16 mouse cellular contexts compared by ENCODE assay signal in the genomic region with DNA sequence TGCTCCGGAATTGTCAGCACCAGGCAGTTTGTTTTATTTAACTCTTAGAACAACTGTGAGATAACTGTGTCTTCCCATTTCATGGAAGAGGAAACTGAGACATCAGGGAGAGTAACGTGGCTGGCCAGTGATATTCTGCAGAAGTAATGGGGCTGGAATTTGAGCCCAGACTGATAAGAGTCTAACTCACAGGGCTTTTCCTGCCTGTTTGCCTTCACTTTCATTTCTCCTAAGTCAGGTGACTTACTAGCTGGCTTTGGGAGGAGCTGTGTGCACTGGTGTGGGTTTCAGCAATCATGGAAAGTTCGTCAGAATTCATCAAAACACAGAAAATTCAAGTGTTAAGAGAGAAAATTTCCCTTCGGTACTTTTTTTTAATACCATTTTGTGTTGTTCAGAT. TPM values are rescaled to one million over a fixed set of nuclear protein-coding genes. Genes with fewer than 3 reads are reported as not detected.
A peak's percentile ranks its signal among the peaks of the same experiment; 100 is the strongest.
DNase-seq lines count a peak whose midpoint lies in the region; ATAC-seq lines count a peak whose summit lies in the region.
"Had no signal": no experiment of that assay in that cellular context is flagged by ENCODE, and none has a peak within 500 bp of the region (broad histone marks: within the 10 kb centered on the region; RNA-seq: fewer than 3 reads in every experiment).

No protein-coding gene starts in this region.

- H3K4me1 ChIP-seq in hindbrain, embryonic 10.5 days (replicated peaks): peaks cover 16% of the 10 kb centered on the region
- no peaks in the 10 kb centered on the region for H3K4me1 ChIP-seq in hindbrain, embryonic 11.5 days (replicated peaks; ENCODE audit: control insufficient read depth, insufficient read depth, low read length)
- H3K4me1 ChIP-seq: neural tube, embryonic 12.5 days had no signal

- WGBS in hindbrain, embryonic 10.5 days: 84% methylated on average over 4 of the region's 4 CpGs
- 85% methylated on average over 4 of the region's 4 CpGs for WGBS in hindbrain, embryonic 11.5 days
- 32% methylated on average over 4 of the region's 4 CpGs for WGBS in macrophage (ENCODE audit: missing documents)

- H3K4me2 ChIP-seq in hindbrain, embryonic 11.5 days (replicated peaks; ENCODE audit: low read depth, low read length): no peak overlapping the region

- H3K36me3 ChIP-seq in hindbrain, embryonic 10.5 days: 0 out of 2 replicates have a peak, but pooled peaks cover 6% of the 10 kb centered on the region
- no peaks in the 10 kb centered on the region for H3K36me3 ChIP-seq in hindbrain, embryonic 11.5 days (ENCODE audit: control insufficient read depth, insufficient read depth, low read length)
- H3K36me3 ChIP-seq in macrophage (ENCODE audit: inconsistent target): peaks cover 34% of the 10 kb centered on the region
- H3K36me3 ChIP-seq: neural tube, embryonic 12.5 days had no signal

- 0 out of 2 replicates have a peak overlapping the region, but pooled peaks have one; percentile 16 for H3K27ac ChIP-seq in hindbrain, embryonic 10.5 days
- H3K27ac ChIP-seq in hindbrain, embryonic 11.5 days (ENCODE audit: low read depth, low read length): no peak overlapping the region
- peak overlapping the region; percentile 80 for H3K27ac ChIP-seq in macrophage
- H3K27ac ChIP-seq: hindbrain, embryonic 14.5 days; neural tube, embryonic 12.5 days had no signal

- no peak for ATAC-seq in hindbrain, embryonic 11.5 days (ENCODE audit: low FRiP score)

- peaks cover 6% of the 10 kb centered on the region; the same call in 1 of the 2 replicates for H3K9me3 ChIP-seq in hindbrain, embryonic 10.5 days
- no peaks in the 10 kb centered on the region for H3K9me3 ChIP-seq in hindbrain, embryonic 11.5 days (ENCODE audit: control insufficient read depth, low read length)
- H3K9me3 ChIP-seq: neural tube, embryonic 12.5 days had no signal

- H3K9ac ChIP-seq in hindbrain, embryonic 11.5 days (ENCODE audit: low read depth, low read length): no peak overlapping the region
- H3K9ac ChIP-seq: neural tube, embryonic 12.5 days had no signal

- DNase-seq in hindbrain, embryonic 10.5 days (ENCODE audit: low spot score): no peak
- no peak for DNase-seq in hindbrain, embryonic 11.5 days (ENCODE audit: low spot score)
- peak; percentile 20 for DNase-seq in NIH3T3 (ENCODE audit: low read depth)
- peak; percentile 61 for DNase-seq in induced T-regulatory cell, adult 2 months (ENCODE audit: low read depth)
- DNase-seq in adrenal gland, postnatal 25 days: no peak
- DNase-seq in thymus, postnatal 25 days: no peak
- DNase-seq in gastrocnemius, postnatal 25 days: no peak
- DNase-seq: adrenal gland, postnatal 14 days; cerebellum, postnatal 14 days; kidney, postnatal 10 days; lung, postnatal 4 days; right cerebral cortex, postnatal 25 days had no signal

- H3K79me2 ChIP-seq in macrophage (ENCODE audit: inconsistent target): peaks cover 31% of the 10 kb centered on the region

- H3K27me3 ChIP-seq in hindbrain, embryonic 10.5 days (ENCODE audit: insufficient read depth, poor library complexity, severe bottlenecking): no peaks in the 10 kb centered on the region
- no peaks in the 10 kb centered on the region for H3K27me3 ChIP-seq in hindbrain, embryonic 11.5 days (ENCODE audit: control insufficient read depth, insufficient read depth, low read length)
- H3K27me3 ChIP-seq: neural tube, embryonic 12.5 days had no signal

- no peak overlapping the region for H3K4me3 ChIP-seq in hindbrain, embryonic 10.5 days
- H3K4me3 ChIP-seq in hindbrain, embryonic 11.5 days (ENCODE audit: low read depth, low read length): no peak overlapping the region
- peak overlapping the region; percentile 83 for H3K4me3 ChIP-seq in macrophage (ENCODE audit: inconsistent target)

RNA-seq across cellular contexts. Expression of gene Ube2l6, which starts 1.7 kb away (rescaled TPM):
- polyA plus RNA-seq in hindbrain, embryonic 10.5 days (2016; fragmentation: Nextera tagmentation; extraction: Ambion mirVana): 37.2 and 41.6 TPM in 2 replicates
- polyA plus RNA-seq in hindbrain, embryonic 11.5 days (2014; fragmentation: Nextera tagmentation; extraction: Ambion mirVana): 39.7 and 42.1 TPM in 2 replicates
- total RNA-seq in macrophage (2018; cell fraction: chromatin; rRNA removed): 10 to 100 TPM in 24 of 26 experiments, 1 to 10 TPM in 2; 3.9 to 92.3 (median 46.7) TPM
- total RNA-seq in macrophage (2018; cell fraction: cytosol; rRNA removed): 100 to 1,000 TPM in 22 of 26 experiments, 10 to 100 TPM in 4; 83.2 to 417 (median 233) TPM
- 100 to 1,000 TPM in 14 of 26 experiments, 10 to 100 TPM in 12; 33.9 to 328 (median 145) TPM for total RNA-seq in macrophage (2018; cell fraction: nucleus; rRNA removed)
- polyA plus RNA-seq in macrophage (2018): 74.5 to 138 TPM (median 98.4 TPM) in 3 replicates
- 16.9 and 19.9 TPM in 2 replicates for total RNA-seq in adrenal gland, postnatal 25 days (2021)
- 1 to 10 TPM; 4.2 to 8.1 TPM for total RNA-seq in gastrocnemius, postnatal 25 days (2021)

RNA-seq across cellular contexts. Expression of gene Smtnl1, which starts 22.1 kb away (rescaled TPM):
- polyA plus RNA-seq in hindbrain, embryonic 10.5 days (2016; fragmentation: Nextera tagmentation; extraction: Ambion mirVana): 0.09 and 0.14 TPM in 2 replicates
- polyA plus RNA-seq in hindbrain, embryonic 11.5 days (2014; fragmentation: Nextera tagmentation; extraction: Ambion mirVana): not detected in 2 replicates
- total RNA-seq in macrophage (2018; cell fraction: chromatin; rRNA removed): not detected
- total RNA-seq in macrophage (2018; cell fraction: cytosol; rRNA removed): not detected
- not detected for total RNA-seq in macrophage (2018; cell fraction: nucleus; rRNA removed)
- not detected in 3 replicates for polyA plus RNA-seq in macrophage (2018)
- not detected in 2 replicates for total RNA-seq in adrenal gland, postnatal 25 days (2021)
- 100 to 1,000 TPM; 101 to 105 TPM for total RNA-seq in gastrocnemius, postnatal 25 days (2021)
- total RNA-seq: adrenal gland, postnatal 14 days; left cerebral cortex, postnatal 14 days had no signal
- polyA plus RNA-seq: hindbrain, embryonic 14.5 days; neural tube, embryonic 12.5 days had no signal

RNA-seq across cellular contexts. Expression of gene Serping1, which starts 25.1 kb away (rescaled TPM):
- 29.4 and 43.1 TPM in 2 replicates for polyA plus RNA-seq in hindbrain, embryonic 10.5 days (2016; fragmentation: Nextera tagmentation; extraction: Ambion mirVana)
- polyA plus RNA-seq in hindbrain, embryonic 11.5 days (2014; fragmentation: Nextera tagmentation; extraction: Ambion mirVana): 38.0 and 46.1 TPM in 2 replicates
- total RNA-seq in macrophage (2018; cell fraction: chromatin; rRNA removed): 1 to 10 TPM in 1 of 26 experiments, under 1 TPM in 1, not detected in 24; 0.25 to 3.7 TPM
- under 1 TPM in 9 of 26 experiments, not detected in 17; 0.09 to 0.33 (median 0.14) TPM for total RNA-seq in macrophage (2018; cell fraction: cytosol; rRNA removed)
- 1 to 10 TPM in 1 of 26 experiments, under 1 TPM in 6, not detected in 19; 0.24 to 1.7 (median 0.42) TPM for total RNA-seq in macrophage (2018; cell fraction: nucleus; rRNA removed)
- 0.07 TPM in 1 of 3 replicates, not detected in the others for polyA plus RNA-seq in macrophage (2018)
- total RNA-seq in adrenal gland, postnatal 25 days (2021): 31.8 and 33.5 TPM in 2 replicates
- 10 to 100 TPM; 46.7 to 59.3 TPM for total RNA-seq in gastrocnemius, postnatal 25 days (2021)

RNA-seq across cellular contexts. Expression of gene Timm10, which starts 26.5 kb away (rescaled TPM):
- 56.3 and 58.9 TPM in 2 replicates for polyA plus RNA-seq in hindbrain, embryonic 10.5 days (2016; fragmentation: Nextera tagmentation; extraction: Ambion mirVana)
- 43.1 and 44.2 TPM in 2 replicates for polyA plus RNA-seq in hindbrain, embryonic 11.5 days (2014; fragmentation: Nextera tagmentation; extraction: Ambion mirVana)
- 1 to 10 TPM in 23 of 26 experiments, not detected in 3; 1.6 to 7.8 (median 4.2) TPM for total RNA-seq in macrophage (2018; cell fraction: chromatin; rRNA removed)
- 10 to 100 TPM; 23.5 to 36.3 (median 30.4) TPM for total RNA-seq in macrophage (2018; cell fraction: cytosol; rRNA removed)
- total RNA-seq in macrophage (2018; cell fraction: nucleus; rRNA removed): 10 to 100 TPM in 17 of 26 experiments, 1 to 10 TPM in 9; 3.2 to 20.1 (median 11.0) TPM
- polyA plus RNA-seq in macrophage (2018): 22.0 to 55.9 TPM (median 31.3 TPM) in 3 replicates
- 40.4 and 43.8 TPM in 2 replicates for total RNA-seq in adrenal gland, postnatal 25 days (2021)
- 10 to 100 TPM; 49.3 to 51.3 TPM for total RNA-seq in gastrocnemius, postnatal 25 days (2021)

RNA-seq across cellular contexts. Expression of gene Slc43a1, which starts 38.3 kb away (rescaled TPM):
- polyA plus RNA-seq in hindbrain, embryonic 10.5 days (2016; fragmentation: Nextera tagmentation; extraction: Ambion mirVana): 23.1 and 28.6 TPM in 2 replicates
- polyA plus RNA-seq in hindbrain, embryonic 11.5 days (2014; fragmentation: Nextera tagmentation; extraction: Ambion mirVana): 14.5 and 19.6 TPM in 2 replicates
- total RNA-seq in macrophage (2018; cell fraction: chromatin; rRNA removed): under 1 TPM in 2 of 26 experiments, not detected in 24; 0.29 to 0.57 TPM
- total RNA-seq in macrophage (2018; cell fraction: cytosol; rRNA removed): under 1 TPM in 1 of 26 experiments, not detected in 25; 0.05 TPM
- total RNA-seq in macrophage (2018; cell fraction: nucleus; rRNA removed): not detected
- polyA plus RNA-seq in macrophage (2018): 0.10 to 0.20 TPM in 2 of 3 replicates, not detected in the other
- total RNA-seq in adrenal gland, postnatal 25 days (2021): 2.4 and 4.3 TPM in 2 replicates
- total RNA-seq in gastrocnemius, postnatal 25 days (2021): 1 to 10 TPM; 7.7 to 8.4 TPM

Comparison
In these comparisons a context has a peak if more than half of its experiments do, and no peak if none do; other contexts are left out.
1. DNase-seq: peak in NIH3T3 (single experiment) and induced T-regulatory cell, adult 2 months (single experiment); none in hindbrain, embryonic 10.5 days (single experiment), hindbrain, embryonic 11.5 days (single experiment), adrenal gland, postnatal 25 days (single experiment), thymus, postnatal 25 days (single experiment) and gastrocnemius, postnatal 25 days (single experiment).
2. RNA of gene Serping1, which starts 25.1 kb away (polyA plus RNA-seq): 38.0 to 46.1 TPM in hindbrain, embryonic 11.5 days and 29.4 to 43.1 TPM in hindbrain, embryonic 10.5 days; 0.07 TPM in macrophage; every median in the first group is over 10 times any median in the second.